Mouse (Mus musculus) midbrain, embryonic 16.5 days (tissue): Measurements from ENCODE around the gene Efcab5. TPM values are rescaled to one million over a fixed set of nuclear protein-coding genes. Genes with fewer than 3 reads are reported as not detected.

Experiments
- ATAC-seq: fragments of 200-750 bp; cut with Nextera tagmentation; 2 replicates; pipeline ENCODE4 v1.8.0; 2017; ENCODE audit warnings: moderate TSS enrichment
- H3K27ac ChIP-seq: fragments of 300-500 bp; sonication (generic); 2 replicates; pipeline ENCODE4 v1.5.1; 2014; ENCODE audit warnings: mild to moderate bottlenecking, low read length, mixed read lengths
- H3K27me3 ChIP-seq: fragments of 300-500 bp; sonication (generic); 2 replicates; pipeline ENCODE4 v1.6.1; 2014; ENCODE audit warnings: low read depth, low read length, mixed read lengths; ENCODE audit not compliant: control insufficient read depth, insufficient read depth
- H3K36me3 ChIP-seq: fragments of 300-500 bp; sonication (generic); 2 replicates; pipeline ENCODE4 v1.6.1; 2014; ENCODE audit warnings: mild to moderate bottlenecking, low read length, moderate library complexity, mixed read lengths; ENCODE audit not compliant: control insufficient read depth, insufficient read depth
- H3K4me1 ChIP-seq: fragments of 300-500 bp; sonication (generic); 2 replicates; pipeline ENCODE4 v1.6.1; 2014; ENCODE audit warnings: mild to moderate bottlenecking, low read length, mixed read lengths; ENCODE audit not compliant: control insufficient read depth, insufficient read depth
- H3K4me2 ChIP-seq: fragments of 300-500 bp; sonication (generic); 2 replicates; pipeline ENCODE4 v1.6.1; 2014; ENCODE audit warnings: mild to moderate bottlenecking, low read length, mixed read lengths
- H3K4me3 ChIP-seq: fragments of 300-500 bp; sonication (generic); 2 replicates; pipeline ENCODE4 v1.5.1; 2014; ENCODE audit warnings: low read depth, mild to moderate bottlenecking, low read length, moderate library complexity, mixed read lengths
- H3K9ac ChIP-seq: fragments of 300-500 bp; sonication (generic); 2 replicates; pipeline ENCODE4 v1.6.1; 2014; ENCODE audit warnings: low read depth, low read length, mixed read lengths
- H3K9me3 ChIP-seq: fragments of 300-500 bp; sonication (generic); replicated peaks from 2 replicates; pipeline ENCODE4 v1.6.1; 2014; ENCODE audit warnings: mild to moderate bottlenecking, low read length, mixed read lengths; ENCODE audit not compliant: control insufficient read depth, poor library complexity, severe bottlenecking
- WGBS: fragments of 180-500 bp; shearing (Covaris S2); extraction: QIAGEN DNeasy Blood & Tissue Kit; methylation state at CpG from one replicate; pipeline ENCODE4 v1.1.7; 2014; 5-methylcytosine and 5-hydroxymethylcytosine counted together
- polyA plus RNA-seq: library from polyadenylated mRNA; unstranded; fragments of >200 nt; fragmentation: Nextera tagmentation; extraction: Ambion mirVana; gene quantifications from 2 replicates; pipeline ENCODE4 v1.2.1, GENCODE M21; 2015

The Efcab5 gene
- 0.82 and 1.5 TPM in 2 replicates for polyA plus RNA-seq

DNA sequence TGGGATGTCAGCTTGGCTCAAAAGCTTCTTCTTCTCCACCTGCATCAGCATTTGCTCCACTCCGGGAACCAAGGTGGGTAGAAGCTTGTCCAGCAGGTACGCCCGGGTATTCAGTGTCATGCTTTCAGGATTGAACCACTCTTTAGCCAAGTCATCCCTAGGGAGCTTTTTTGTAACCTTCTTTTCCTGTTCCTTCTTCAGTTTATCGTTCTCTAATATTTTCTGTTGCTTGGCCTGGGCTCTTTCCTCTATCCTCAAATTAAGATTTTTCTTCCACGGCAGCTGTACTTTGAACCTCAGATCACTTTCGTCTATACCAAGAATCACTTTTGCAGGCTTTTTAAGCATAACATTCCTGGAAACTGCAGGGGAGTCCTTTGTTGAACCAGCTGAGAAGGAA lies at the start of gene Efcab5:
Gene Efcab5, minus strand, starts transcription at position 101 of the 400 bp plus-strand sequence.
- no peaks in the 10 kb centered on the region for H3K9me3 ChIP-seq
- no peak within 1 kb of the TSS for H3K27ac ChIP-seq
- no peak within 1 kb of the TSS for H3K9ac ChIP-seq
- no peaks in the 10 kb centered on the region for H3K36me3 ChIP-seq
- no peak for ATAC-seq
- H3K27me3 ChIP-seq, result peaks cover 3% of the 10 kb centered on the region; the same call in 1 of the 2 replicates
- no peak within 1 kb of the TSS for H3K4me3 ChIP-seq
- 84% methylated on average over 6 of the region's 6 CpGs for WGBS
- H3K4me1 ChIP-seq, result peaks cover 3% of the 10 kb centered on the region; the same call in 1 of the 2 replicates
- no peak within 1 kb of the TSS for H3K4me2 ChIP-seq

DNA sequence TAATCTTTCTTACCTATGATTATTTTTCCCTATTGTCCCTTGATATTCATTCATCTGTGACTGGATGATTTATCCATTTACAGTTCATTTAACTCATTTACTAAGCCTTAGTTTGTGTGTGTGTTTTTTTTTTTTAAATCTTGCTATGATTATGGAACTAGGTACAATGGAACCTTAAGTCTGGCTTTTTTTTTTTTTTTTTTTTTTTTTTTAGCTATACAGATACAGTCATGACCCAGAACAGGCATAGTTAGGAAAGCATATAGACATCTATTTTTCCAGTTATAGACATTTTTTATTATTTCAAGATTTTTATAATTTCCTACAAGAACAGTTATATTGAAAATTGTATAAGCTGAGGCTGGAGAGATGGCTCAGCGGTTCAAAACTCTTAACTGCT lies 46.5 kb upstream of the Efcab5 start:
- Histone ChIP-seq H3K27ac (no peak overlapping the region), H3K27me3 (no peaks in the 10 kb centered on the region), H3K9me3 (no peaks in the 10 kb centered on the region), H3K4me1 (no peaks in the 10 kb centered on the region), H3K9ac (no peak overlapping the region), H3K36me3 (no peaks in the 10 kb centered on the region), H3K4me3 (no peak overlapping the region), H3K4me2 (no peak overlapping the region)
- 91% methylated on average over 1 of the region's 1 CpGs for WGBS
- ATAC-seq, result no peak

DNA sequence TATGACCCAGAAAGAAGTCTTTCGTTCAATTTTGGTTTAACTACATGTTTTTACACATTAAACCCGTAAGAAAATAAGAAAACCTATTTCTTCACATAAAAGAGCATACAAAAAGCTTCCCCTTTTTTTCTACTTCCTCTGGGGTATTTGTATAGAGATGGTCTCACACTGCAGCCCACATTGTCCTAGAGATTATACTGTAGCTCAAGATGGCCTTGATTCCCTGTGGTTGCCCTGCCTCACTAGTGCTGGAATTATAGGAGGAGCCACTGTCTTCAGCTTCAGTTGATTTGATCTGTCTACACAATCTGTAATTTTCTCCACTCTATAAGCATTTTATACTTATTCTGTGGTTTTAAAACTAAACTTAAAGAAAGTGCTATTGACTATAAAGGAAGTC lies 42.7 kb upstream of the Efcab5 start:
- H3K27ac ChIP-seq, result no peak overlapping the region
- no peak overlapping the region for H3K9ac ChIP-seq
- H3K36me3 ChIP-seq, result no peaks in the 10 kb centered on the region
- H3K4me3 ChIP-seq, result no peak overlapping the region
- no peak for ATAC-seq
- WGBS, result 94% methylated on average over 2 of the region's 2 CpGs
- no peaks in the 10 kb centered on the region for H3K27me3 ChIP-seq
- H3K9me3 ChIP-seq, result no peaks in the 10 kb centered on the region
- H3K4me1 ChIP-seq, result no peaks in the 10 kb centered on the region
- H3K4me2 ChIP-seq, result no peak overlapping the region

DNA sequence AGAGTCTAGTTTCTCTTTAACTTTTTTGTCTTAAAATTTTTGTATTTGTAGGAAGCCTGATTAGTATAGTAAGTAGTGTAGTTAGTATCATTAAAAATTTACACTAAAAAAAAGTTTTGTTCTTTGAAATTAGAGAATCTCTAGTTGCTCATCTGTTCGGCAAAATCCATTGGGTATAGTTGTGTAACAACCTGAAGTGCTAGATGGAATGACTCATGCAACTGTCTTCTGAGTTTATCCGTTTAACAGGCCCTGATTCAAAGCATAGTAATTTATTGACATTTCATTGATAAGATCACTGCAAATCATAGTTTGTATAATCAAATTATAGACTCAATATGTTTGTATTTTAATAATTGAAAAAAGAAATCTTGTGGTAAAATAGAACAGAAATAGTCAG lies 42.0 kb upstream of the Efcab5 start:
- Histone ChIP-seq H3K36me3 (no peaks in the 10 kb centered on the region), H3K27me3 (no peaks in the 10 kb centered on the region), H3K9ac (no peak overlapping the region), H3K4me2 (no peak overlapping the region), H3K9me3 (no peaks in the 10 kb centered on the region), H3K27ac (no peak overlapping the region), H3K4me3 (no peak overlapping the region), H3K4me1 (no peaks in the 10 kb centered on the region)
- no peak for ATAC-seq
- WGBS, result 86% methylated on average over 2 of the region's 2 CpGs

DNA sequence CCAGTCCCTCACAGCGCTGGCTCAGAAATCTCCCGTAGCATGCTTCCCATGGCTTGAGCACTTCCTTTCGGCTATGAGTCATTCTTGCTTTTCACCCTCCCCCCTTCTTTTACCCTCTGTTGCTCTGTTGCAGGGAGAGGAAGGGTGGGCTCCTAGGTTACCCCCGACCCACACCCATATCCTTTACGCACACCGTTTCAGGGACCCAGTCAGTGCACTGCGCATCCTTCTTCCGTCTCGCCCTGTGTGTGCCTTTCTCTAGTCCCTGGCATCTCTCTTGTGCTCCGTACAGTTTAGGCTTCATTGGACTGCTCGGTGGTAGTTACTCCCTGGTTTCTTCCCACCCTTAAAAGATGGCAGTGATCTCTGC lies 28.0 kb upstream of the Efcab5 start:
- Histone ChIP-seq H3K27ac (peak overlapping the region; percentile 99), H3K4me2 (peak overlapping the region; percentile 75), H3K9ac (peak overlapping the region; percentile 99), H3K4me1 (peaks cover 29% of the 10 kb centered on the region), H3K9me3 (no peaks in the 10 kb centered on the region), H3K27me3 (no peaks in the 10 kb centered on the region), H3K4me3 (peak overlapping the region; percentile 87), H3K36me3 (no peaks in the 10 kb centered on the region)
- 0% methylated on average over 11 of the region's 11 CpGs for WGBS
- ATAC-seq, result peak; percentile 63

DNA sequence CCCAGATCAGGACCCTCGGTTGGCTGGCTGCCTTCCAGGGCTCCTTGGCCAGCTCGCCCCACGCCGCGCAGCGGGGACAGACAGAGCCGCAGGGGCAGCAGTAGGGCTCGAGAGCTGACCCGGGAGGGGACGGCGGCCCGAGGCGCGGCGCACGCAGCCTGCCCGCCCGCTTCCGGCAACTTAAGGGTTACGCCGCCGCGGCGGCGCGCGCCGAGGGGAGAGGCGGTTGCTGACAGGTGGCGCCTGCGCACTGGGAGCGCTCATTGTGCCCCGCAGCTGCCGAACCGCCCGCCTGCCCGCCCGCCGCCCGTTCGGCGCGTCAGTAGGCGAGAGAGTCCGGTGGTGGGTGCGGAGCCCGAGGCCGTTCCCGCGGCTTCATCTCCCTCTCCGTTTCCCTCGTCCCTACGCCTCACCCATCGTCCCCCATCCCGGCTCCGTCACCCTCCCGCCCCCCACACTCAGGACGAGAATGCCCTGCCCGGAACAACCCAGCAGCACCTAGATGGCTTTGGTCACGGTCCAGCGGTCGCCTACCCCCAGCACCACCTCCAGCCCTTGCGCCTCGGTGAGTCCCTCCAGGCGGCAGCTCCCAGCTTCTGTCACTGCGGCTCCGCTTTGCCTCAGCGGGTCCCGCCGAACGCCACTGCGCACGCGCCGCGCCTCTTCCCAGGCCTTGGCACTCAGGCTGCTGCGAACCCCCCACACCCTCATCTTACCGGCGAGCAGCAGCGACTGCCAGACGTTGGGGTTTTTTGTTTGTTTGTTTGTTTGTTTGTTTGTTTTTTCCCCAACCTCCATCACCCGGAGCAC lies 27.4 kb upstream of the Efcab5 start, which contains the start of gene Ssh2:
Gene Ssh2, plus strand, starts transcription at position 337 of the 810 bp plus-strand sequence.
- Histone ChIP-seq H3K9ac (peak within 1 kb of the TSS; percentile 99), H3K27me3 (no peaks in the 10 kb centered on the region), H3K4me2 (peak within 1 kb of the TSS; percentile 92), H3K36me3 (no peaks in the 10 kb centered on the region), H3K27ac (peak within 1 kb of the TSS; percentile 99), H3K4me1 (peaks cover 29% of the 10 kb centered on the region), H3K9me3 (no peaks in the 10 kb centered on the region), H3K4me3 (peak within 1 kb of the TSS; percentile 87)
- peak; percentile 93 for ATAC-seq
- under 1% methylated on average over 61 of the region's 82 CpGs for WGBS

DNA sequence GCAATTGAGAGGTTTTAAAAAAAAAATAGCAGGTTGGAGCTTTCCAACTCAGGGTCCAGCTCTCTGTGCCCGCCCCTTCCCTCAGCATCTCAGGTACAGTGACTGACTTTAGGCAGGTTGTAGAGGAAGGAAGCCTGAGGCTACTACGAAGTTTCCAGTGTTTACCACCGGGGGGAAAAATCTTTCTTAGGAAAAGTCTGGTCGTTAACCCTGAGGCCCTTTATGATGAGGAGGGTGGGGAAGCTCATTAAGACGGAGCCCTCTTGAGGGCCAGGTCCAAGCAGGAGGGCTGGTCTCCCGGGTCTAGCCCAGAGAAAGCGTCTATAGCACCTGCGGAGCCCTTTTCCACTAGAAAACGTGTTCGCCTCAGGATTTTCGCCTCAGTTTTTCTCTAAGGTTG lies 26.7 kb upstream of the Efcab5 start:
- peak; percentile 38; the same call in 1 of the 2 replicates for ATAC-seq
- Histone ChIP-seq H3K27ac (peak overlapping the region; percentile 99), H3K4me2 (peak overlapping the region; percentile 92), H3K9me3 (no peaks in the 10 kb centered on the region), H3K9ac (peak overlapping the region; percentile 99), H3K36me3 (no peaks in the 10 kb centered on the region), H3K4me3 (peak overlapping the region; percentile 87), H3K4me1 (peaks cover 29% of the 10 kb centered on the region), H3K27me3 (no peaks in the 10 kb centered on the region)
- 2% methylated on average over 11 of the region's 11 CpGs for WGBS

DNA sequence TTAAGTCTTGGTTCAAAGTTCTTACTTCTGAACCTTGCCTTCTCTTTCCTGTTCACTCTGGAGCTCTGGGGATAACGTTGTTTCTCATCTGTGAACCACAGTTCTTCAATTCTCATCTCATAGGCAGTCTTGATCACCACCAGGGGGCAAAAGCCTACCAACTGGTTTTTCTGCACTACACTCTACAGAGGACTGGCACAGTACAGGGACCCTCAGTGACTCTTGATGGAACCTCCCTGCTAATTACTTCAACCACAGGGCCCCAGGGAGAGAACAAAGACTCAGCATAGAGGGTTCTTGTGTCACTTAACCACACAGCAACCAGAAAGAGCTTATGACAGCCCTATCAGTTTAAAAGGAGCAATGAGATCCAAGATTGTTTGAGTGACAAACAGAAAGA lies 26.0 kb upstream of the Efcab5 start:
- no peaks in the 10 kb centered on the region for H3K9me3 ChIP-seq
- no peaks in the 10 kb centered on the region for H3K27me3 ChIP-seq
- H3K4me1 ChIP-seq, result peaks cover 27% of the 10 kb centered on the region
- no peak overlapping the region for H3K9ac ChIP-seq
- no peak for ATAC-seq
- WGBS, result 3% methylated on average over 1 of the region's 1 CpGs
- H3K27ac ChIP-seq, result no peak overlapping the region
- no peaks in the 10 kb centered on the region for H3K36me3 ChIP-seq
- H3K4me2 ChIP-seq, result peak overlapping the region; percentile 92
- H3K4me3 ChIP-seq, result no peak overlapping the region

DNA sequence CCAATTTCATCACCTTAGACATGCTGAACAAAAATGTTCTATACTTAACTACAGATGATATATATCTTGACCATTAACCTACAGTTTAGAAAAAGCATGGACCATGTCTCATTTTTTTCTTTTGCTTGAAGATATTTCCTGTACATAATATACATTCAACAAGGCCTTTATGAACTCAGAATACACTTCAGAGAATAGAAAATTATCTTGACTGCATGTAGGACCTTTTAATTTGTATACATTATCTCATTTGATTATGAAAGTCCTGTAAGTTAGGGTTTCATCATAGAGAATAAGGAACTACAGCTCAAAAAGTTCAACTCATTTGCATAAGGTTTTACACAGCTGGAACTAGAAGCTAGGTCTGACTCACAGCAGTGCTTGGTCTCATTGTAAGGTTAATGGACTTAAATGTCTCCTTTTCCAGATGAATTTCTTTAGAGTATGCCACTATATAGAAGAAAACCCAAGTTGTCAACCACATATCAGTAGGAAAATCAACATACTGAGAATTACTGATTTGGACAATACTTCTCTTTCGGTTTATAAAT lies 25.4 kb upstream of the Efcab5 start:
- H3K27me3 ChIP-seq, result no peaks in the 10 kb centered on the region
- no peaks in the 10 kb centered on the region for H3K9me3 ChIP-seq
- no peak for ATAC-seq
- H3K36me3 ChIP-seq, result no peaks in the 10 kb centered on the region
- H3K4me1 ChIP-seq, result peaks cover 26% of the 10 kb centered on the region
- no peak overlapping the region for H3K4me3 ChIP-seq
- WGBS, result 86% methylated on average over 1 of the region's 1 CpGs
- no peak overlapping the region for H3K9ac ChIP-seq
- no peak overlapping the region for H3K27ac ChIP-seq
- no peak overlapping the region for H3K4me2 ChIP-seq
